9 mouse cellular contexts compared by ENCODE assay signal in genomic region chr5:30768598-30768997, GRCm38 (mm10). TPM values are rescaled to one million over a fixed set of nuclear protein-coding genes. Genes with fewer than 3 reads are reported as not detected.
A peak's percentile ranks its signal among the peaks of the same experiment; 100 is the strongest.
DNase-seq lines count a peak whose midpoint lies in the region; ATAC-seq and TF ChIP-seq lines count a peak whose summit lies in the region.
"Had no signal": no experiment of that assay in that cellular context is flagged by ENCODE, and none has a peak within 500 bp of the region (broad histone marks: within the 10 kb centered on the region; RNA-seq: fewer than 3 reads in every experiment).

No protein-coding gene starts in this region.

- H3K4me2 ChIP-seq in intestine, postnatal 0 days (replicated peaks; ENCODE audit: low read depth), result peak overlapping the region; percentile 9; the same call in 1 of the 2 replicates

- ATAC-seq in intestine, postnatal 0 days, result peak; percentile 38; the same call in 1 of the 2 replicates

- H3K27me3 ChIP-seq in intestine, postnatal 0 days (replicated peaks; ENCODE audit: control insufficient read depth, insufficient read depth, low read length), result no peaks in the 10 kb centered on the region

- intact Hi-C loops in gastrocnemius, postnatal 14 days (cut with DNase I; ENCODE audit: low total_unique reads), result no loop called here

- H3K9me3 ChIP-seq in intestine, postnatal 0 days (ENCODE audit: control insufficient read depth), result no peaks in the 10 kb centered on the region

- no peak overlapping the region for H3K4me3 ChIP-seq in intestine, postnatal 0 days (ENCODE audit: low read depth, low read length)

- H3K27ac ChIP-seq in intestine, postnatal 0 days (ENCODE audit: low read depth, low read length), result no peak overlapping the region

- TF ChIP-seq CTCF in intestine, postnatal 0 days (IDR thresholded peaks at IDR 0.05; ENCODE audit: low read depth), result no peak

- WGBS in intestine, postnatal 0 days, result 18% methylated on average over 9 of the region's 9 CpGs

- no peak overlapping the region for H3K9ac ChIP-seq in intestine, postnatal 0 days (ENCODE audit: low read depth, low read length)

- DNase-seq in urinary bladder, postnatal 4 days (ENCODE audit: low spot score in 2 of 2), result peak; percentile 64 to 67
- DNase-seq in urinary bladder, adult 18-20 months (ENCODE audit: low spot score in 2 of 2), result no peak
- peak; percentile 36 for DNase-seq in gastrocnemius, postnatal 14 days
- DNase-seq in lung, postnatal 10 days, result peak; percentile 93
- DNase-seq in yolk sac, embryonic 10.5 days (ENCODE audit: low spot score), result peak; percentile 10
- no peak for DNase-seq in frontal cortex, postnatal 14 days (ENCODE audit: low spot score in 2 of 2)
- DNase-seq in layer of hippocampus, adult 9-10 months (ENCODE audit: low spot score), result no peak

- no peaks in the 10 kb centered on the region for H3K36me3 ChIP-seq in intestine, postnatal 0 days (ENCODE audit: control insufficient read depth, insufficient read depth)

- H3K4me1 ChIP-seq in intestine, postnatal 0 days (replicated peaks; ENCODE audit: control insufficient read depth, insufficient read depth, low read length), result no peaks in the 10 kb centered on the region

RNA-seq across cellular contexts. Expression of gene Mapre3, which starts 45.8 kb away (rescaled TPM):
- 10 to 100 TPM; 59.6 to 61.7 TPM for total RNA-seq in gastrocnemius, postnatal 14 days (2021)
- 25.3 and 25.5 TPM in 2 replicates for polyA plus RNA-seq in intestine, postnatal 0 days (2015; fragmentation: Nextera tagmentation; extraction: Ambion mirVana)

RNA-seq across cellular contexts. Expression of gene Dpysl5, which starts 57.2 kb away (rescaled TPM):
- total RNA-seq in gastrocnemius, postnatal 14 days (2021), result 1 to 10 TPM; 1.6 to 2.0 TPM
- polyA plus RNA-seq in intestine, postnatal 0 days (2015; fragmentation: Nextera tagmentation; extraction: Ambion mirVana), result 2.7 and 3.0 TPM in 2 replicates
- total RNA-seq: hematopoietic stem cell, adult 5-6 weeks had no signal

Comparison
In these comparisons a context has a peak if more than half of its experiments do, and no peak if none do; other contexts are left out.
1. DNase-seq: peak in urinary bladder, postnatal 4 days (2 of 2), gastrocnemius, postnatal 14 days (single experiment), lung, postnatal 10 days (single experiment) and yolk sac, embryonic 10.5 days (single experiment); none in urinary bladder, adult 18-20 months (0 of 2), frontal cortex, postnatal 14 days (0 of 2) and layer of hippocampus, adult 9-10 months (single experiment).